In the genomic region with DNA sequence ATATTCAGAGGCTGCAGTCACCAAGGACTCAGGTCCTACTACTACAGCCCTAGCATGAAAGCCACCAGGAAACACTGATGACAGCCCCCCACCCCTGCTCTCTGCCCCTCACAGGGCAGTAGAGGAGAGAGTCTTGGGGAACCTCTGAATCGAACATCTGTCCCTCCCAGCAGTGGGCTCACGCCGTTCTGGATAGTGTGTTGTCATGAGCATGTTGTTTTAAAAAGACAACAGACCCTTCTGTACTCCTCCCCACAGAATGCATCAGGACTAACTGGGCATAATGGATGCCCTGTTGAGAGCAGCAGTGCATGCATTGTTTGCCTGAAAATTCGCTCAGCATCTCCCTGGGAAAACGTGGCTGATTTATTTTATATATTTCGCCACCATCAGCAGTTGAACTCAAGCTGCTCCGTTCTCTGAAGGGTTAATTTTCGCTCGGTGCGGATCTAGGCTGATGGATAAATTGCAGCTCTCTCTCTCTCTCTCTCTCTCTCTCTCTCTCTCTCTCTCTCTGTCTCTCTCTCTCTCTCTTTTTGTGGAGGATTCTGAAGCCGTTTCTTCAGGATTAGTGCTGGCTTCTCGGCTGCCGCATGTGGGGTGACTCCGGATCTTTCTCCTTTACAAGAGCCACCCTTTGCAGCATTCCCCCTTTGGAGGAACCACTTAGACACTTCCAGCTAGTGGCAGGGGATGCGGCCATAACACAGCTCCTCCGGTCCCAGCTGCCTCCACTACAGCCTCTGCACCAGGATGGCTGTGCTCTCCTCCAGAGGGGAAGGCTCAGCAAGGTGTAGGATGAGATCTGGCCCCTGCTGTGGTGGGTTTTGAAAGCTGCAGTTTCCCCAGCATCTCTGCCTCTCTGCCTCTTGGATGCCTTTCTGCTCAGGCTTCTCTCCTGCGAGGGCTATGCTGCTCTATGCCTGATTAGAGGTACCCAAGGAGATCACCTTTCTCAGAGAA, we compare ENCODE assay signal across 9 mouse cellular contexts.
DNase-seq lines count a peak whose midpoint lies in the region; ATAC-seq and TF ChIP-seq lines count a peak whose summit lies in the region.
"Had no signal": no experiment of that assay in that cellular context is flagged by ENCODE, and none has a peak within 500 bp of the region (broad histone marks: within the 10 kb centered on the region; RNA-seq: fewer than 3 reads in every experiment).

No protein-coding gene starts in this region.

- peak overlapping the region; percentile 38 for H3K9ac ChIP-seq in heart, embryonic 14.5 days (ENCODE audit: low read length)
- no peak overlapping the region for H3K9ac ChIP-seq in heart, adult 2 months (ENCODE audit: low read depth, low read length)
- H3K9ac ChIP-seq in forebrain, postnatal 0 days: peak overlapping the region; percentile 57
- peak overlapping the region; percentile 50 for H3K9ac ChIP-seq in midbrain, embryonic 14.5 days (replicated peaks; ENCODE audit: low read length)

- no peaks in the 10 kb centered on the region for H3K36me3 ChIP-seq in heart, embryonic 14.5 days (ENCODE audit: control insufficient read depth, insufficient read depth, low read length)
- no peaks in the 10 kb centered on the region for H3K36me3 ChIP-seq in heart, adult 2 months (ENCODE audit: control insufficient read depth, insufficient read depth, low read length)
- H3K36me3 ChIP-seq in forebrain, postnatal 0 days (ENCODE audit: insufficient read depth): no peaks in the 10 kb centered on the region
- no peaks in the 10 kb centered on the region for H3K36me3 ChIP-seq in midbrain, embryonic 14.5 days (ENCODE audit: control insufficient read depth, insufficient read depth, low read length)

- H3K27ac ChIP-seq in heart, embryonic 14.5 days (replicated peaks in 1 of 2; ENCODE audit: control insufficient read depth in 1 of 2, insufficient read depth in 1 of 2, low read depth in 2 of 2, low read length in 2 of 2): no peak overlapping the region
- no peak overlapping the region for H3K27ac ChIP-seq in heart, adult 2 months
- H3K27ac ChIP-seq in forebrain, postnatal 0 days (ENCODE audit: low read depth, low read length): peak overlapping the region; percentile 89
- H3K27ac ChIP-seq in midbrain, embryonic 14.5 days (replicated peaks; ENCODE audit: low read depth, low read length): peak overlapping the region; percentile 92

- H3K27me3 ChIP-seq in heart, embryonic 14.5 days (ENCODE audit: control insufficient read depth, insufficient read depth, low read length): no peaks in the 10 kb centered on the region
- no peaks in the 10 kb centered on the region for H3K27me3 ChIP-seq in heart, adult 2 months (ENCODE audit: control insufficient read depth, insufficient read depth, low read length)
- no peaks in the 10 kb centered on the region for H3K27me3 ChIP-seq in forebrain, postnatal 0 days (ENCODE audit: insufficient read depth, low read length)
- H3K27me3 ChIP-seq in midbrain, embryonic 14.5 days (ENCODE audit: control insufficient read depth, insufficient read depth, low read length): no peaks in the 10 kb centered on the region

- DNase-seq in heart, adult 2 months: no peak
- peak; percentile 74 for DNase-seq in cerebellum, adult 8-10 months
- peak; percentile 71 for DNase-seq in forebrain, postnatal 0 days
- peak; percentile 76 for DNase-seq in midbrain, embryonic 14.5 days
- no peak for DNase-seq in urinary bladder, adult 2 months (ENCODE audit: low spot score)
- DNase-seq in spleen, postnatal 14 days (ENCODE audit: low spot score in 2 of 2): no peak

- 18% methylated on average over 17 of the region's 17 CpGs for WGBS in heart, embryonic 14.5 days
- 36% methylated on average over 17 of the region's 17 CpGs for WGBS in heart, adult 2 months
- WGBS in forebrain, postnatal 0 days: 3% methylated on average over 17 of the region's 17 CpGs
- 2% methylated on average over 17 of the region's 17 CpGs for WGBS in midbrain, embryonic 14.5 days

- H3K4me2 ChIP-seq in heart, embryonic 14.5 days (ENCODE audit: low read length): peak overlapping the region; percentile 47
- peak overlapping the region; percentile 74 for H3K4me2 ChIP-seq in forebrain, postnatal 0 days (ENCODE audit: low read depth)
- H3K4me2 ChIP-seq in midbrain, embryonic 14.5 days (ENCODE audit: low read length): peak overlapping the region; percentile 66

- no peak for ATAC-seq in heart, embryonic 14.5 days (ENCODE audit: insufficient number of reproducible peaks, insufficient read depth, low FRiP score, low read depth)
- ATAC-seq in forebrain, postnatal 0 days: peak; percentile 82
- peak; percentile 74 for ATAC-seq in midbrain, embryonic 14.5 days (ENCODE audit: low FRiP score, low TSS enrichment)
- no peak for ATAC-seq in megakaryocyte, adult 5-6 weeks (ENCODE audit: poor library complexity, severe bottlenecking)

- H3K4me3 ChIP-seq in heart, embryonic 14.5 days (ENCODE audit: control insufficient read depth in 1 of 2, insufficient read depth in 1 of 2, low read depth in 1 of 2, low read length in 2 of 2): peak overlapping the region in 1 of 2 experiments; percentile 9; a peak in 2 of 4 replicates
- no peak overlapping the region for H3K4me3 ChIP-seq in heart, adult 2 months
- peak overlapping the region; percentile 42 for H3K4me3 ChIP-seq in forebrain, postnatal 0 days (ENCODE audit: low read depth, low read length)
- peak overlapping the region; percentile 37 for H3K4me3 ChIP-seq in midbrain, embryonic 14.5 days (replicated peaks; ENCODE audit: low read depth, low read length)
- H3K4me3 ChIP-seq: myocyte had no signal

- TF ChIP-seq POLR2A in heart, adult 2 months (IDR thresholded peaks at IDR 0.05; ENCODE audit: insufficient read depth, low read depth, low read length): no peak

- TF ChIP-seq EP300 in heart, adult 2 months (IDR thresholded peaks at IDR 0.05; ENCODE audit: insufficient read depth, low read depth, low read length): no peak

- no peaks in the 10 kb centered on the region for H3K9me3 ChIP-seq in heart, embryonic 14.5 days (ENCODE audit: control insufficient read depth, low read length)
- H3K9me3 ChIP-seq in forebrain, postnatal 0 days (ENCODE audit: low read length): no peaks in the 10 kb centered on the region
- H3K9me3 ChIP-seq in midbrain, embryonic 14.5 days (ENCODE audit: control insufficient read depth, low read length): no peaks in the 10 kb centered on the region

- peaks cover 19 to 26% of the 10 kb centered on the region in 2 experiments for H3K4me1 ChIP-seq in heart, embryonic 14.5 days (ENCODE audit: control insufficient read depth in 2 of 2, insufficient read depth in 2 of 2, low read length in 2 of 2)
- no peaks in the 10 kb centered on the region; the same call in 1 of the 2 replicates for H3K4me1 ChIP-seq in heart, adult 2 months (ENCODE audit: control insufficient read depth, insufficient read depth, low read length)
- H3K4me1 ChIP-seq in forebrain, postnatal 0 days (ENCODE audit: insufficient read depth): peaks cover 15% of the 10 kb centered on the region
- H3K4me1 ChIP-seq in midbrain, embryonic 14.5 days (ENCODE audit: control insufficient read depth, insufficient read depth, low read length): peaks cover 49% of the 10 kb centered on the region

- intact Hi-C loops in heart, adult 2 months (cut with DNase I): no loop called here

- no peaks in the 10 kb centered on the region for H3K79me2 ChIP-seq in heart, adult 2 months (replicated peaks; ENCODE audit: control insufficient read depth, insufficient read depth, low read length)

- TF ChIP-seq CTCF in heart, adult 2 months (IDR thresholded peaks at IDR 0.05): no peak
- no peak for TF ChIP-seq CTCF in forebrain, postnatal 0 days (IDR thresholded peaks at IDR 0.05; ENCODE audit: low read depth)

Comparison
In these comparisons a context has a peak if more than half of its experiments do, and no peak if none do; other contexts are left out.
1. ATAC-seq: peak in forebrain, postnatal 0 days (single experiment) and midbrain, embryonic 14.5 days (single experiment); none in heart, embryonic 14.5 days (single experiment) and megakaryocyte, adult 5-6 weeks (single experiment).
2. H3K27ac ChIP-seq: peak in forebrain, postnatal 0 days (single experiment) and midbrain, embryonic 14.5 days (single experiment); none in heart, embryonic 14.5 days (0 of 2) and heart, adult 2 months (single experiment).
3. DNase-seq: peak in cerebellum, adult 8-10 months (single experiment), forebrain, postnatal 0 days (single experiment) and midbrain, embryonic 14.5 days (single experiment); none in heart, adult 2 months (0 of 2), urinary bladder, adult 2 months (single experiment) and spleen, postnatal 14 days (0 of 2).
4. Peak in every context shown above with its lines, with median percentiles within 50 percentile points of each other: H3K4me2 ChIP-seq.